Mouse (Mus musculus) cerebellum, adult 11-12 months (tissue): ENCODE results near the gene Pde10a.
A peak's percentile ranks its signal among the peaks of the same experiment; 100 is the strongest.

Experiments used
- DNase-seq: peaks from one replicate; pipeline ENCODE4 v3.0.0; 2022

The Pde10a gene

DNA sequence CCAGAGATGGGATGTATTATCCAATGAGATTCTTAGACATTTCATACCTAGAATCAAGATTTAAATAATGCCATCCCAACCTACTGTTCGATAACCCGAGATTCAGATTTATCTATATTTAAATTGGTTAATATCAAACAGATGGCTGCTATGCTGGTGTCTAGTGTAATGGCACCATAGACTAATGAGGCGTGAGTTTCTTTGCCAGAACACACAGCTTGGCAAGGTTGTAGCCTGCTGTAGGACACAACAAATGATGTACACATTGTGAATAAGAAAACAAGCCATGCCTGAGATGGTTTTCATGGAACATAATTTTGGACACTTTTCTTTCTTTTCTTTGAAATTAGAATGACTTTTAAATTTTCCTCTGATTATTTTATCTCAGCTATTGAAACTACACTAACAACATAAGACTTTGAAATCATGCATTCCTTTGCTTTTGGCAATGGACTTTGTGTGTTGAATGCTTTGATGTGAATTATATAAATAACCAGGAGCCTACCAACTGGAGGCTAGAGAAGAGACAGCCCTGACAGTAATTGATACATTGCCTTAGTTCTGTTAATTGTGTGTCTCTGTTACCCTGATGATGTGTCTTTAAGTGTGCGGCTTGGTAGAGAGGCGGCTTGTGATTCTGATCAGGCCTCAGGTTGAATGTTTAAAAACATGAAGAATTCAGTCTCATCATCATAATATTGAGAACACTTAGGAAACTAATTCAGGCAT, 378.5 kb downstream of the Pde10a start:
- DNase-seq, result no peak

DNA sequence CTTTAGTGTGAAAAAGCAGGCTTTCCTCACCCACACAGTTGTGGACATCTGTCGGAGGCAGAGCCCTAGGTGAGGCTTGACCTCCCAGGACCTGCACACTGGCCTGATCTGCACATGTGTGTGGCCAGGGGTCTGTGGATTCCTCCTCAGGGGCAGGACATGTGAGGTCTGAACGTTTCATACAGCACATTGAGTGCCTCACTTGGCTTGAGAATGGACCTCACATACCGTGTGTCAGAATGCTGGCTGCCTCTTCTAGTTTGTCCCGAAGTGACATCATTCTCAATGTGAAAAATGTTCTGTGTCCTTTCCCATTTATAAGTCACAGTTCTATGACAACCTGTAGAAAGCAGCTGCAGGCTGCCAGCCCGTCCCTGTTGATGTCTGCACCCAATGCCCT, 385.4 kb downstream of the Pde10a start:
- no peak for DNase-seq

- DNase-seq, result no peak
These were observed 387.8 kb downstream of the Pde10a start for GRCm38 (mm10) chr17:8912933-8913332.

DNA sequence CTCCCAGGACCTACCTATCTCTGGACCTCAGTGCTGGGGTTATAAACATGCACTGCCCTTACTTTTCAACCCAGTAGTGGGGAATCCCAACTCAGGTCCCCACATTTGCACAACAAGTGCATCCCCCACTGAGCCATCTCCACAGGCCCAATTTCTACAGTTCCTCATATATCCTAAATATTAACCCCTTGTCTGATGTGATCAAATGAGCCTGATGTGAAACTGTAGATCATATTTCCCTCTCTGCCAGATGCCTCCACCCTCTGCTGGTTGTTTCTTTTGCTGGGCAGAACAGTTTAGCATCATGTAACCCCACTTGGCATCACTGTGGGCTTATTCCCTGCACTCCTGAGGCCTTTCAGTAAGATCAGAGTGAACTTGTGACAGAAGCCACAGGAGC, 390.5 kb downstream of the Pde10a start:
- DNase-seq, result no peak

DNA sequence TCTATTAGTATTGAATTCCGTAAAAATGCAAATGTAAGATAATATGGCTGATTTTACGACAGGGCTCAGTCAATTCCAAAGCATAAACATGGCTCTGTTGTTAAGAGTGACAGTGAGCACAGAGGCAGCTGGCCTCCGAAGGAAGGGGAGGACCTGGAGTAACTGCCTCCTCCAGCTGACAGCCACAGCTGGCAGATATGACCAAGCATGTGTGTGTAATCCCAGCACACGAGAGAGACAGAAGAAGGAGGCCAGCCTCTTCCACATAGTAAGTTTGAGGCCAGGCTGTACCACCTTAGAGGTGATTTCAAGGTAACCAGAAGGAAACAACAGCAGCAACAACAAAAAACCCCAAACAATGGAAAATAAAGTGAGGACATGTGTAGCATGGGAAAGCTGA, 397.9 kb downstream of the Pde10a start:
- no peak for DNase-seq

- no peak for DNase-seq
These were observed 398.6 kb downstream of the Pde10a start for GRCm38 (mm10) chr17:8923727-8924126.

- DNase-seq, result no peak
These were observed 400.7 kb downstream of the Pde10a start for GRCm38 (mm10) chr17:8925819-8926383.

- DNase-seq, result no peak
These were observed 403.4 kb downstream of the Pde10a start for GRCm38 (mm10) chr17:8928560-8928959.

- no peak for DNase-seq
These were observed 404.5 kb downstream of the Pde10a start for GRCm38 (mm10) chr17:8929636-8930035.

DNA sequence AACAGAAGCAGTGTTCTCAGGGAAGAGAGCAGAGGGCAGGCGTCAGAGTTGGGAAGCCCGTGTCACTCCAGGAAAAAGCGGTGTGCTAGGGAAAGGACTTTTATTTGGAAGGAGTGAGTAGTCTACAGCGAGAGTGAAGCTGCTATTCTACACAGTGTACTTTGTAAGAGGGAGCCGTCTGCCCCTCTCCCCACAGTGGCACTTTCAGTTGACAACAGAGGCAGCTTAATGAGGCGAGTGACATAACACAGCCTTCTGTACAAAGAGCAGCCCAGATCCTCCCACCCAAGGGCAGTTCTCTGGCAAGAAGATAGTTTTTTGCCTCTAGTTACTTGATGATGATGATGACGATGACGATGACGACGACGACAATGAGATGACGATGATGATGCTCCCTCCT, 410.4 kb downstream of the Pde10a start:
- no peak for DNase-seq

- no peak for DNase-seq
These were observed 411.4 kb downstream of the Pde10a start for GRCm38 (mm10) chr17:8936603-8937002.

DNA sequence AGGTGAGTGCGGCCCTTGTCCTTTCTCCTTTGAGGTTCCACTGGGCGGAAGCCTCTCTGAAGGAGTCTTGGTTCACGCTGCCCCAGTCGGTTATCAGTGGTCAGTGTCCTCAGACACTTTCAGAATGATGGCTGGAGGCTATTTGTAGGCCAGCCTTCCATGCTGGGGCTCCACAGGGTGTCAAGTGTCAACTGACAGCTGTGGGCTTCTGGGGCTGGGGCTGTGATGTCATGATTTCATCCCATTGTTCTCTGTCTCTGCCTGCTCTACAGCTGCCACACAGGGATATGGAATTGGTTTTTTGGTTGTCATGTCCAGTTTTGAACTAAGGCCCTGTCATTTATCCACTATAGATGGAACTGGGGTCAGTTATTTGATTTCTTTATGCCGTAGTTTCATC, 426.4 kb downstream of the Pde10a start:
- DNase-seq, result no peak

DNA sequence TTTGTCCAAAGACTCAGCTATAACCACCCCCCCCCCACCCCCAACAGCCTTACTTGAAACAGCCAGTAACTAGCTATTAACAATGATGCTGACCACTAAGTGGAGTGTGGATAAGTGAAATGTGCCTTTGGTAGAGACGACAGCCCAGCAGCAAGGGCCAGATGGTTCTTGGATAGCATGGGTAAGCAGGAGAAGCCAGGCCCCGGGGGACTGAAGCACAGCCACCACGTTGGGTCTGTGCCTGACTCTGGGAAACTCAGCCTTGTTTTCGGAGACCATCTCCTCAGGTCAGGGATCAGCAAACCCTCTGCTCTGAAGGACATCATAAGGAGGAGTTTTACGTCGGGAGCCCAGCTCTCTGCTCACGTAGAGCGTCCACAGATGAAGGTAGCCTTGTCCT, 427.8 kb downstream of the Pde10a start:
- DNase-seq, result no peak

GRCm38 (mm10) chr17:8958125-8958524, 433.0 kb downstream of the Pde10a start:
- peak; percentile 63 for DNase-seq

DNA sequence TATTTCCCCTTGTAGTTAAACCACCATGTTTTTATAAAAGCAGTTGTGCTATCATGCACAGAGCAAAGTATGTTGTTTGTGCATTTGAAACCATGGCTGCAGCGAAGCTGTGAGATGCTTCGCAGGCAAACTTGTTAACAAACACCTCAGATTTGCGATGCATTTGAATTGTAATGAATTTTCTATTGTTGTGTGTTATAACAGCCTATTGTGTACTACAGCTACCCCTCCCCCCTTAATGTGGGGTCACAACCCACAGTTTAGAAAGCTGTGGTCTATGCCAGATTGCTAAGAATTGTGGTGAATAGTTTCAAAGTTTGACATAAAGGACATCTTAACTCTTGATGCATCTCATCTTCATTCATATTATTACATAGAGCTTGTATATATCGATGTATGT, 435.2 kb downstream of the Pde10a start:
- DNase-seq, result no peak

DNA sequence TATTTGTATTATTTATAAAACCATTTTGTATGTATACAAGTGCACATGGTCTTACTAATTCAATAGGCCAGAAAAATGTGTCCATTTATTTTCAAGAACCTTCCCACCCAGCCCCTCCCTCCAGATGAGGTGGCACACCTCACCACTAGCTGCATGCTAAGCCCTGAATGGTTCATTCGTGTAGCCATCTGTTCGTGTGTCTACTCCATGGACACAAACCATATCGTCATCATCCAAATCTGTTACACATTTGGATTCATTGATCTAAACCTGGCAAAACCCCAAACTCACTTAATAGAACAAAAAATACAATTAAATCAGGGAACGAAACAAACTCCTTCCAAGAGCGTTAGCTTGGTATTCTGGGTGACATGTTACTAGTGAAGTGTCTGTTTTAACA, 435.9 kb downstream of the Pde10a start:
- no peak for DNase-seq

- no peak for DNase-seq
These were observed 436.5 kb downstream of the Pde10a start for GRCm38 (mm10) chr17:8961644-8962043.

DNA sequence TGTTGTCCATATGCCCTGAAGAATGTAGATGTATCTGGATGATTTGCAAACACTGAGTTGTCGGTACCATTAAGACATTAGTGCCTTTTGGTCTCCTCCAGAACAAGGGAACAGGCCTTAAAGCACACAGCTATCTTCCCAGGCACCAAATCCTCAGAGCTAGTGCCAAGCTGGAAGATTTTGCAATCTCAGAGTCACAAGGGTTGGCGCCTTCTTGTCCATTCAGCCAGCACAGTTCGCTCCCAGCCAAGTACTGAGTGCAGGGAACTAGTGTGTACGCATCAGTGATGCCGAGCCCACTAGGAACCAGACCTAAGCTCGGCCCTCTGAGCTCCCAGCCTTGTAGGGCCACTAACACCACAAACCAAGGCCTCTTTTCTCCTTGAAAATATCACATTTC, 440.0 kb downstream of the Pde10a start:
- no peak for DNase-seq

DNA sequence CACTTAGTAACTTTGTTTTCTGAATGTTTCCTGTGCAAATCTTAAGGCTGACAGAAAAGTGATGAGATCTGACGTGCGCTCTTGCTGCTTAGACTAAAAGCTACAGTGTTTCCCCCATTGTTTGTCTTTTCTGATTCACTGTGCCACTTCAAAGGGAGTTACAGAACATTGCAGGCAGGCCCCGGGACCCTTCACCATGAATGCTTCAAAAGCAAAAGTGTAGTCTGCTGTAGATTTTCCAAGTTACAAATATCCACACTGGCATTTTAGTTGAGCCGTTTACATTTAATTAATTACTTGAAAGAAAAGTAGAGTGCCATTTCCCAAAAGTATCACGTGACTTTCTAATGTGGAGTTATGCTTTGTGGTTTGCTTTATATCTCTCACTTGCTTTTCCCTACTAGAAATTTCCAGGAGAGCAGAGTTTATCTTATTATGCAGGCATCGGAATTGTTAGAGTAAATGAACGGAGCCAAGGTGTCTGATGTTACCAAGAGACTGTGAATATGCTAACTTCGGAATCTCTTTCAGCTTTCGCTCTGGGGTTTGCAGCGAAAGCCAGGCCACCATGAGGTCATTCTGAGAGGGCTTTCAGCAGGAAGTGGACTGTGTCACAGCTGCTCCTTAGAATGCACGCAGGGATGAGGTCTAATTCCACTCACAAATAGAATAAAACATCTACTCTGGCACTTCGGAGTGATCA, 447.1 kb downstream of the Pde10a start:
- no peak for DNase-seq

DNA sequence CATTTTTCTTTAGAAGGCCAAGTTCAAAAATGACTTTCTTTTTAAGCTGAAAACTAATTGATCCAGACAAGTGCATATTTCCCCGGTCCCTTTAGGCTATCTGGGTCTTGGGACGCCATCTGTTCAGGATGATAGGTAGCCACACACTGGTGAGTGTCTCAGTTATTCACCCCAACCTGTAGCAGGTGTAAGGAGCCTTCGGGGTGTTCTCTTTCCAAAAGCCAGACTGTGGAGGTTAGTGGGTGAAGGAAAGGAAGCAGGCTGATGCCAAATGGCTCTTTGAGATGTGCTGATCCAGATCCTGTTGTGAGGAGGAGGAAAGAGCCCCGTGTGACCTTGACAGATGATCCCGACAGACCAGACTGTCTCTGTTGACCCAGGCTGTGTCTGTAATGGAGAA, 448.2 kb downstream of the Pde10a start:
- DNase-seq, result peak; percentile 30

DNA sequence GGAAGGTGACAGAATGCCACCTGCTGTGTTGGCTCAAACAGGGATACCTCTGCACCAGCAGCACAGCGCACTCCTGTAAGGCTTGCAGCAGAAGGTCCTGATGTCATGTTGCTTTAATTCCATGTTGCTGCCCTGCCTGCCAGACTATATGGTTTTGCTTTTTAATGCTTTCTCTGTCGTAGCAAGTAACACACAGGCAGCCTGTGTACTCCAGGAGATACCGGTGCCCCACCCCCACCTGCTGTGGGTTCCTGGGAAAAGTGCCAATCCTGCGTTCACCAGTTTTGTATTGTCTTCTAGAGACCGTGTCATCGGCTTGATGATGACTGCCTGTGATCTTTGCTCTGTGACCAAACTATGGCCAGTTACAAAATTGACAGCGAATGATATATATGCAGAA, 449.3 kb downstream of the Pde10a start:
- DNase-seq, result peak; percentile 63

GRCm38 (mm10) chr17:8974823-8975397, 449.7 kb downstream of the Pde10a start:
- DNase-seq, result no peak

- no peak for DNase-seq
These were observed 451.6 kb downstream of the Pde10a start for GRCm38 (mm10) chr17:8976745-8977144.

- no peak for DNase-seq
These were observed 452.1 kb downstream of the Pde10a start for GRCm38 (mm10) chr17:8977271-8977670.
